Mouse (Mus musculus) megakaryocyte-erythroid progenitor cell, adult 5-6 weeks (primary cell): ENCODE data around the gene Add2. TPM values are rescaled to one million over a fixed set of nuclear protein-coding genes. Genes with fewer than 3 reads are reported as not detected.
"Not testable (repeated sequence)": the region's sequence is repeated elsewhere in the genome, so short reads cannot be mapped to it uniquely, and the experiment has no call there.

ENCODE experiments used
- ATAC-seq: replicated peaks from 2 replicates; pipeline ENCODE4 v1.8.0; 2016; ENCODE audit warnings: mild to moderate bottlenecking, inconsistent platforms; ENCODE audit not compliant: severe bottlenecking, poor library complexity, low FRiP score, low TSS enrichment
- total RNA-seq, 2 experiments: library from RNA; stranded (forward) in 1 of 2; stranded (reverse) in 1 of 2; fragments of 200-1000, 215-1000 nt in 1 of 2; fragments of >200 nt in 1 of 2; fragmentation: Nextera tagmentation in 1 of 2; gene quantifications; 2 replicates each; pipeline ENCODE4 v1.2.3; 2014 to 2017

Gene Add2
- total RNA-seq (2014; fragmentation: Nextera tagmentation) (109 and 115 TPM in 2 replicates), total RNA-seq (2017) (66.5 and 114 TPM in 2 replicates)

DNA sequence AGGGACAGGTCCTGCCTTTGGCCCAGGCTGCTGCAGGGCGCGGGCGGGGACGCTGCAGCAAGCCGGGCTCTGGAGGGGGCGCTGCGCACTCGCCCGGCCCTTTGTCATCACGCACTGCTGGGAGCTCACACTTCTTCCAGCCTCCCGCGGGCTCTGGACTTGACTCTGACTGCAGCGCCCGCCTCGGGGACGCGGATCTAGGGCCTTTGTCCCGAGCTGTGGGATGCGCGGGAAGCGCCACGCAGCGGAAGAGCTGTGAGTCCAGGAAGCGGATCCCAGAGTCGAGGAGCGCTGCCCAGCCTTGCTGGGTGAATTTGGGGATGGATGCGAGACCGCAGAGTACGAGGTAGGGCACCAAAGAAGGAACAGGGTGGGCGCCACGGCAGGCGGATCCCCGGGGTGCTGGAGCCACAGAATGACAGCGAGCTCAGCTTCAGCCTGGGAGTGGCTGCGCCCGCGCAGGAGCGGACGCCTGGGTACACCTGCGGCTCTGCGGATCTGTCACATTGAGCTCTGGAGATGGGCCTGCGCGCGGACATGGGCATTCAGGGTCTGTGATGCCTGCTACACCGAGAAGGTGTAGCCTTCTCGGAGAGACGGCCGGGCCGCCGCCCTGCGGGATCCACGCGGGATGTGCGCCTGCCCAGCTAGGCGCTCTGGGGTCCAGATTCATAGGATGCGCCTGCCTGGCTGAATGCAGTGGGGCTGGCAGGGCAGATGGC, at the start of gene Add2:
Gene Add2 (plus strand): TSS at position 81 of the 722 bp plus-strand sequence.
- peak; percentile 66 for ATAC-seq

DNA sequence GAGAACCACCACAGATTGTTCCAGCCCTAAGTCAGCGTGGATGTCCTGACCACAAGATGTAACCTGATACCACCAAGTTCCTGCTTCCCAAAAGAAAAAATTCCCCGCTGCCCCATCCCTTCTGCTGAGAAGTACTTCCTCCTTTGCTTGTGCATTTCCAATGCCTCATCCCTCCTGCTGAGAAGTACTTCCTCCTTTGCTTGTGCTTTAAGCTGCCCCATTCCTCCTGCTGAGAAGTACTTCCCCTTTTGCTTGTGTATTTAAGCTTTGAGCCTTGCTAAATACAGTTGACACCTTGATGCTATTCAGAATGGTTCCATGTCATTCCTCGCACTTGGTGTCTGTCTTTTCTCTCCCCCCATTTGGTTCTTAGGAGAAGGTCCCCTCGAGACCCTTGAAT, 49.7 kb upstream of the Add2 start:
- not testable (repeated sequence) for ATAC-seq

DNA sequence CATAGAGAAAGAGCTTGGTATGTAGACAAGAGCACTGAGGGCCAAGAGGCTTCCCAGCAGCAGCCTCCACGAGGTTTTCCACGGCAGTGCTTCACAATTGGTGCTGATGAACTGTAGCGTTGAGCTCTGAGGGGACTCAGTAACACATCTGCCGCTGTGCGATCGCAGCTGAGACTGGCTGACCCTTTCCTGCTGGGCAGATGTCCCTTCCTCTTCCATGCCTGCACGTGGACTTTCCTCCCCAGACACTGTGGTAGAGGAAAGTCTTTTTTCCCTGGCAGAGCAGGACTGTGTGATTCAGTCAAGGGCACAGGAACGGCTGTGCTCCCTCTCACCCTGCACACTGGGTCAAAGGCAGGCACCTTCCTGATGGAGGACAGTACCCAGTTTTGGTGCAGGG, 44.1 kb upstream of the Add2 start:
- no peak for ATAC-seq

DNA sequence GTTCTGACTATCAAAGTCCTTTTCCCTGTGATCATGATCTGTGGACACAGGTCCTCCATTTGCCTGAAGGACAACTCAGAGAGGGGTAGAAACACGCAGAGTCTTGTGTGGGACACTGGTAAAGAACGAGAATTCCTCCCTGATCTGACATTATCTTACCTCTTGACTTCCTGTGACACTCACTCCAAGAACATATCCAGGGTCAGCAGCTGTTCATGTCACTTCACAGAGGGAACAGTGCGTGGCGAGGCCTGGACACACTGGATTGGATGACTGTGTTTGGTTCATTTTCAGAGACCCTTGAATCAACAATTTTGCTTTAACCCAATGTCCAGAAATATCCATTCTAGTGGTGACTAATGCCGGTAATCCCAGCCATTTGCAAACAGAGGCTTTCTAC, 38.9 kb upstream of the Add2 start:
- not testable (repeated sequence) for ATAC-seq

DNA sequence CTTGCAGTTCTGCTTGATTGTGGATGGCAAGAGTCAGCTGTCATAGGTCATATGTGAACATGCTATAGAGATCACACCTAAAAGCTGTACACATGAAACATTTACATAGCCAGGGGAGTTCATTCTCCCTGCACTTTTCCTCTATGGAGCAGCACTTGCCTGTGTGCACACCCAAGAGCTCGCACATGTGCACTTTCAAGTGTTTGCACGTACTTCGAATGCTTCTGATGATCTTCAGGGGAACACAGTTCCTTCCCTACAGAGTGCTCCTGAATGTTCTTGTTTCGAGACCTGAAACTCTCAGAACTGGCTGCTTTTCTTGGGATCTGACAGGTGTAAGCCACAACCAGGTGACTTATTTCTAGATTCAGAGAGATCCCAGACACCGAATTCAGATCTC, 37.7 kb upstream of the Add2 start:
- not testable (repeated sequence) for ATAC-seq

DNA sequence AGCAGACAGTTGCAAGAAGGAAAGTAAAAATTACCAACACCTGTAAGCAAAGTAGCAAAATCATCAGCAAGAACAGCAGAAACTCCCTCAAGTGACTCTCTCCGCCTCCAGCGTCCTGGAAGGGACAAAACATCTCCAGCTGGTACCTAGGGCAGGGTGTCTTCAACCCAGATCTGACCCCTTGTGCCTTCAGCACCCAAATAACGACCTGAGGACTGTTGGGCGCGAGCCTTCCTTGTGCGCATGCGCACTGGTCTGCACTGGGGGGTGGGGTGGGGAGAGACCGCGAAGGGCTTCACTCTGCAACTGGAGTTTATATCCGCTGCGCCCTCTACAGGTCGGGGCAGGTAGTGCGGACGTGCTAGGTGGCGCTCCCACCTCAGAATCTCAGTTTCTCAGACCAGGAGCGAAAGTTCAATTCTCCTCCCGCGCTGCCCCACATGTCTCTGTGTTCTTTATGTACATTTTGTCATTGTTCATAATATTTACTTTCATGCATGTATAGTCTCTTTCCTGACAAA, 25.0 kb upstream of the Add2 start:
- ATAC-seq: 0 out of 2 replicates have a peak, but pooled peaks have one; percentile 14

DNA sequence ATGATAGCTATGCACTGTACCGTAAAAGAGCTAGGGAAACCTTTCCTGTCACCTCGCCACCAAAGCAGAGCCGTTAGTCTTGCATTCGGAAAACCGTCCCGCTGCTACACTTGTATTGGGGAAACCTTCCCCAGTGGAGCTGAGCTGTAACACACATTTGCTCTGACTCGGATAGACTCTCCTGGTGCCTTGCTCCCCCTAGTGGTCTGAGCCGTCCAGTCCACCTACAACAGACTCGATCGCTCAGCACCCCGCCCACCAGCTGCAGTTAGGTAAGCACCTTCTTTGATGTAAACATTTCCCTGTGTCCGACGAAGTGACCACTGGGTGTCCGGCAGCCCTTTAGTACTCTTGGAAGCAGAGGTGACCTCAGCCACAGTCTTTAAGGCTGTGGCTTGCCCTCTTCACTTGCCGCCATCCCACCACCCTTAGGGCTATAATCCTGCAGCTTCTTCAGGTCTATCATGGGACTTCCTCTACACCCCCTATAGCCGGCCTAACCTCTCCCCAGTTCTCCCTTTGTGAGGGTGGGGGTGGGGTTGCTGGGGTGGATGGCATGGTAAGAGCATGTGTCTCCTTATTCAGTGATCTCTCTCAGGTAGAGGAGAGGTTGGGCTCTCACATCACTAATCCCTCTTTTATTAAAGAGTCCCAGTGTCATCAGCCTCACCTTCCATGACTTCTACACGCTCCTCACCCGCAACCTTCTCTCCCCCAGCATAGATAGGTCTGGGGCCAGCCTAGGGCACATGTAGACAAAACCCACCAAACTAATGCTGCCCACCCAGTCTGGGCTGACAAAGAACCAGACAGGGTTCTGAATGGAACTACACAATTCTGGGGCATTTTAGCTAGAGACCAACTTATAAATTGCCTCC, 24.0 kb upstream of the Add2 start:
- ATAC-seq: peak; percentile 98

DNA sequence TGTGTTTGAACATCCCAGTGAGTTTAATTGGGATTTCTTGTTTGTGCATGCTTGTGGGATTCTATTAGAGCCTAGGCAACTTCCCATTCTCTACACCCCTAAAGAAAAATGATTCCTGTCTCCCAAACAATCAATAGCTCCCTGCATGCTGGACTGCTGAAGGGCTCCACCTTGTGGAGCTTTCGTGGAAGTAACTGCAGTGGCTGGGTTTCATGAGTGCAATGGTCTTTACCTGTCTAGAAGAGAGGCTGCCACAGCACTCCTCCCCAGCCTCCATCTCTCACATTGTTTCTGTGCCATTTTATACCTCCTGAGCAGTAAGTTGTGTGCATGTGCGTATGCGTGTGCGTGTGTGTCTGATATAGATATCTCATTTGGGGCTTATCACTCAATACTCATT, 18.5 kb upstream of the Add2 start:
- ATAC-seq: peak; percentile 74

DNA sequence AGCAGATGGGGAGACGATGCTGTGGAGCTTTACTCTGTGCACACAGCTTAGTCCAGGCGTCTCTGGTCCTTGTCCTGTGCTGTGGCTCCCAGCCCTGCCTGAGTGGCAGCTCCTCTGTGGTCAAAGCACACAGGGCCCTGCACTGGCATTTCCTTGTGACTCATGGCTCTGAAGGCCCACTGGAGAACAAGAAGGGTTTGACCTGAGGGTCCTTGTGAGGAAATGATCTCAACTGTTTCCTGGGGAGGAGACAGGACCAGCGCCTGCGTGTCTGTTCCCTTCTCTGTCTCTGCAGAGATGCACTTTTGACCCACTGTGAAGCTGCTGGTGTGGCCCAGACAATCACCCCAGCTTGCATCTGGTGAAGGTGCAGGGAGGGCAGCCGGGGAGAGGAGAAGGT, 13.7 kb upstream of the Add2 start:
- ATAC-seq: not testable (repeated sequence)

DNA sequence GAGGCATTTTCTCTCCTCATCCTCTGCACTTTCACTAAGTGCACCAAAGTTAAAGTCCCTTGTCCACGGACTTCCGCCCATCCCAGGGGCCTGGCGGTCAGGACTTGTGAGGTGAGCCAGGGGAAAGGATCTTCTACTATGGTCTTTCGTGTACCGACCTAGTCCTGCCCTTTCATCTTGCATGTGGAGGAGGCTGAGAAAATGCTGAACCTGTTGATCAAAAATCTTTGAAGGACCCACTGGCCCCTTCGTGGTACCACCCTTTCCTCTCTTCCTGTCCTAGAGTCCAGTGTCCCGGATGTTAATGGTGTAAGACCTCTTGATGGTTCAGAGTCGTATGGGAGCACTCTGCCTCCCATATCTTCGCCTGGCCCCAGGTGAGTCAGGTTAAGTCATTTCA, 12.6 kb upstream of the Add2 start, which contains the start of gene Figla:
Gene Figla (plus strand): TSS at position 301 of the 400 bp plus-strand sequence.
- no peak for ATAC-seq

DNA sequence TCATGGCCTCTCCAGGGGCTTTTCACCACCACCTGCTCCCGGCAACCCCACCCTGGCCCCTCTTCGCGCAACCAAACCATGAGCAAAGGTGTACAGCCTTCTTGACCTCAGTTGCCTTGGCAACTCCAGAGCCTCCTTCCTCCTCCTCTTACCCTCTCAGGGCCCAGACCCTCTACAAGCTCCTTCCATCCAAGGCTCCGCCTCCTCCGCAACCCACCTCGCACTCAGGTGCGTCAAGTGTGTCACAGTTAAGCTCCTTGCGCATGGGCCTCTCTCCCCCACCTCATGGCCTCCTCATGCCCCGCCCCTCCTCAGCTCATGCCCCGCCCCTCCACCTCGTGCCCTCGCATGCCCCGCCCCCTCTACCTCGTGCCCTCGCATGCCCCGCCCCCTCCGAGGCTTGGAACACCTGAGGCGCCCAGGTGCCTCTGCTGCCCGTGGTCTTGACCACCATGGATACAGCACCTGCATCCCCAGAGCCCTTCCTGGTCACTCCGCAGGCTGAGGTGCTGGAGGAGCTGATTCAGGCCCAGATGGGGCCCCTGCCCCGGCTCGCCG, 11.6 kb upstream of the Add2 start:
- no peak for ATAC-seq

DNA sequence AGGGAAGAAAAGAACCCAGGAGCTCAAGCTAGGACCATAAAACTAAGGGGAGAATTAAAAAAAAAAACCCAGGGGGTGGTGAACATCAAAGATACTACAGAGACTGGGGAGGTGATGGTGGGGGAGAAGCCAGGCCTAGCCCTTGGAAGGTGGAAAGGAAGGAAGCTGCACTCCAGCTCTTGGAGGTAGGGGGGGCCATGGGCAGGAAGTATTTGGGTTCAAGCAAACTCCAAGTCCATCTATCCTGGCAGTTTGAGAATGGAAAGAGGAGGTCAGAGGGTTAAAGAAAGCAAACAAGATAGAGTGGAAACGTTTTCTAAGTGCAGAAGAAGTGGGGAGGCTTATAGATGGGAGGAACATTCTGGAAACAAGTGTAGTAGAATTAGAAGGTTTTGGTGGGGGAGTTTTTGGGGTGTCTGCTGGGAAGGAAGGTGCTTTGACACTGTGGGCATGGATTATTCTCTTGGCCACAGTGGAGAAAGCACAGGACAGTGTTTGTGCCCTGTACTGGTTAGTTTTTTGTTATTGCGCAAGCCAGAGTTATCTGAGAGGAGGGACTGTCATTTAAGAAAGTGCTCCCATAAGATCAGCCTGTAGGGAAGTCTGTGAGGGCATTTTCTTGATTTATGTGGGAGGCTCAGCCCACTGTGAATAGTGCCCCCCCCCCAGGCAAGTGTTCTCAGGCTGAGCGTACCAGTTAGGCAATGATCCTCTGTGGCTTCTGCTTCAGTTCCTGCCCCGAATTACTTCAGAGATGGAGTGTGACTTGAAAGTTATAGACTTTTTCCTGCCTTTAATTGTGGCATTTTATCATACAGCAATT, 8.9 kb upstream of the Add2 start:
- no peak for ATAC-seq

DNA sequence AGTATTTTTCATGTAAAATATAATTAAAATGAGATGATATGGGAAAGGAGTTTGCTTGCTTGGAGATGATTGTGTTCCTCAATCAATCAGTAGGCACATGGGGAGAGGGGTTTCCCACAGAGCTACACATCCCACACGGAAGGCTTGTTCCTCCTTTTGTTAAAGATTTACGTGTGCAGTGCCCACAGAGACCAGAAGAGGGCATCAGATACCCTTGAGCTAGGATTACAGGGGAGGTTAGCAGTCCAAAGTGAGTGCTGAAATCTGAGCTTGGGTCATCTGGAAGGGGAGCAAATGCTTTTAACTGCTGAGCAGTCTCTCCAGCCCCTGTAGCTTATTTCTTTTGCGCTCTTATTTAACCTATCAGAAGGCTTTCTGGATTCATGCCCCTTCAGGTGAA, 7.5 kb upstream of the Add2 start:
- ATAC-seq: peak; percentile 64; the same call in 1 of the 2 replicates

DNA sequence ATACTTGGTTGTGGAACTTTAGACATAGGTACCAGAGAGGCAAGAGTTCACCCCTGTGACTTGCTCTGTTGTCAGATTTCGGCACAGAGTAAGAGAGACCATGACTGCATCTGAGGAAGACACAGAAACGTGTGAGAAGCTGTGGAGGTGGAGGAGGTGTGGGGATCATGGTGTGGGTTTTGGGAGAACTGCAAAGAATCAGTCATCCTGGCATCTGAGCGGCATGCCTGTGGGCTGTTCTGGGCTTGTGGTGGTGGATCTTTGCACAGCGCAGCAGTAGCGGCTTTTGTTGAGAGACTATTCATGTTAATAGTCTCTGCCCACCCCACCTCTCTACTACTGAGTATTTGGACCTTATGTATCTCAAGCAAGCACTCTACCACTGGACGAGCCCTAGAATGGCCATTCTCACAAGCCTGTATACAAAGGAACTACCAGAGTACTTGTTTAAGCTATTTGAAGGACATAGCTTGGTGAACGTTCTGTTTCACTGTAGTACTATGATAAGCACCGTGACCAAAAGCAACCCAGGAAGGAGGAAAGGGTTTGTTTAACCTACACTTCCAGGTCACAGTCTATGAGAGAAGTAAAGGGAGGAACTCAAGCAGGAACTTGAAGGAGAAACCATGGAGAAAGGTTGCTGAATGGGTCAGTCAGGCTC, 1.7 kb upstream of the Add2 start:
- ATAC-seq: no peak

DNA sequence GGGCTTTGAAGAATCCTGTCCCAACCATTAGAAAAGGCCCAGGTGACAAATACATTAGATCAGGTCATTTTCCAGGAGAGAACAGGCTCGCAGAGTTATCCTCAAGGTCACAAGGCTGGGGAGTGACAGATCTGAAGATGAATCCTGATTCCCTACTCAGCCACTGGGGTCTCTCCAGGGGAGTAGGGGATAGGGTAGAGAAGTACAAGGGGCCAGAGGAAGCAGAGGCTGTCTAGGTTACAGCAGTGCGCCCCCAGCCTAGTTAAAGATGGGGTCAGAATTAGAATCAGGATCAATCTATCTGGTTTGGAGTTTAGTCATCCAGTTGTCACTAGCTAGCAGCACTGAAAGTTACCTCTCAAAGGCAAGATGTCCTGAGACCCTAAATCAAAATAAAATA, 331 bp upstream of the Add2 start:
- ATAC-seq: no peak

DNA sequence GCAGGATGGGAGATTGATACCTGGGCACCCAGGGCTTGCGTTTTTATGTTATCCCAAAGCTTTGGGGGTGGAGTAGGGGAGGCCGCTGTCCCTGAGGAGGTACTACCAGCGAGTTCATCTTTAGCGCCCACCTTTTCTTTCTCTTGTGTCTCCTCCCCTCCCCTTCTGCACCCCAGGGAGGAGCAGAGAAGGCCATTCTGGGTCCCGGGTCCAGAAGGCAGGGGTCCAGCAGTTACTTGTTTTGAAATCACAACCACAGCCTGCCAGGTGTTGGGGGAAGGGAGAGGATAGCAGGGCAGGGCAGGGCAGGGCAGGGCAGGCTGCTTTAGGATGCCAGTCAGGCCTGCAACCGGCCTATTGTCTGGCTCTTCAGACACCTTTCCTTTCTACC, 837 bp downstream of the Add2 start:
- ATAC-seq: no peak

DNA sequence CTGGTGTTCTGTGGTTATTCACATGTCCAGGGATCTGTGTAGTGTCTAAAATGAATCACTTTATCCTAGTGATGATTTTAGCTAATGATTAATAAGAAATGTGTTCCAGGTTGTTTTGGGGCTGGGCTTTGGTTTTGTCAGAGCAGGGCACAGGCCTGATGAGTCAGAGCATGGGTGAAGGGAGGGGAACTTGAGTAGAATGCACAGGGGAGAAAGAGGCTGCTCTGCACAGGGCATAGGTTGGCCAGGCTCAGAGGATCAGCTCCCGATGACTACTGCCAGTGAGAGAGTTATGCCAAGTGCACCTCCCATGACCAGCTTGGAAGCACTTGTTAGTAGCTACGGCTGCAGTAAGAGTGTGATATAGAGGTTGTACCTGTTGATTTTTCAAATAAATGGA, 3.0 kb downstream of the Add2 start:
- no peak for ATAC-seq

DNA sequence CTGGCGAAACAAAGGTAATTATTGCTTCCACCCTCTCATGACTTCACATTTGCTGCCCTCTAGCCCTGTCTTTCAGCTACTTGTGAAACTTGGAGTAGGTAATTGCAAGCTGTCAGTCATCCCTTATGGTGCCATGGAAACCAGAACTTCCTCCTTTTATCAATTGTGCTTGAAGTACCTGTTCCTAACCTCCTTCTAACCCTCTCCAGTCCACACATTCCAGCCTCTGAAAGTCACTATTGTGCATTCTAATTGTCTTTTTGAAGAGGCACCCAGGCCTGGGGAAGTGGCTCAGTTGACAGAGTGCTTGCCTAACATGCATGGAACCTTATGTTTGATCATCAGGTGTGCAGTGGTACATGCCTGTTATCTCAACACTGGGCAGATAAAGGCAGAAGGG, 5.2 kb downstream of the Add2 start:
- no peak for ATAC-seq

DNA sequence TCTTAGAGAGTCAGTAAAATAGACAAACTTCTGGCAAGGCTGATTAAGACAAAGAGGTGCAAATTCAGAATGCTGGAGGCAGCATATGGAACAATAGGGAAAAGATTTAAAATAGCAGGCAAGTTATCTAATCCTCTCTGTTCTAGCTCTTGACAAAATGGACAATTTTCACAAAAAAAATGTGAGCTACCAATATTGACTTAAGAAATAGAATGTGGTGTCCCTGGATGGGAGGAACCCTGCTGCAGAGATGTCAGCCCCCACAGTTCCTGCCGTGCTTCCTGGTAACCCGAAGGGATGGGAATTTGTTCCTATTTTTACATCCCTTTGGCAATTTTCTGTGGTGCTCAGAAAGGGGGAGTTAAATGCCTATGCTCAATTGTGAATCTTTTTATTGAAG, 10.4 kb downstream of the Add2 start:
- ATAC-seq: no peak
